Mouse (Mus musculus) CD4-positive naive resting alpha-beta T cell, adult 57 days (primary cell): ENCODE results near the gene Gulp1. TPM values are rescaled to one million over a fixed set of nuclear protein-coding genes. Genes with fewer than 3 reads are reported as not detected.

Source experiments
- total RNA-seq: library from RNA; stranded (reverse); gene quantifications from one replicate; pipeline ENCODE4 v1.2.4, GENCODE M21; 2023

Gulp1 gene
- total RNA-seq = not detected

DNA sequence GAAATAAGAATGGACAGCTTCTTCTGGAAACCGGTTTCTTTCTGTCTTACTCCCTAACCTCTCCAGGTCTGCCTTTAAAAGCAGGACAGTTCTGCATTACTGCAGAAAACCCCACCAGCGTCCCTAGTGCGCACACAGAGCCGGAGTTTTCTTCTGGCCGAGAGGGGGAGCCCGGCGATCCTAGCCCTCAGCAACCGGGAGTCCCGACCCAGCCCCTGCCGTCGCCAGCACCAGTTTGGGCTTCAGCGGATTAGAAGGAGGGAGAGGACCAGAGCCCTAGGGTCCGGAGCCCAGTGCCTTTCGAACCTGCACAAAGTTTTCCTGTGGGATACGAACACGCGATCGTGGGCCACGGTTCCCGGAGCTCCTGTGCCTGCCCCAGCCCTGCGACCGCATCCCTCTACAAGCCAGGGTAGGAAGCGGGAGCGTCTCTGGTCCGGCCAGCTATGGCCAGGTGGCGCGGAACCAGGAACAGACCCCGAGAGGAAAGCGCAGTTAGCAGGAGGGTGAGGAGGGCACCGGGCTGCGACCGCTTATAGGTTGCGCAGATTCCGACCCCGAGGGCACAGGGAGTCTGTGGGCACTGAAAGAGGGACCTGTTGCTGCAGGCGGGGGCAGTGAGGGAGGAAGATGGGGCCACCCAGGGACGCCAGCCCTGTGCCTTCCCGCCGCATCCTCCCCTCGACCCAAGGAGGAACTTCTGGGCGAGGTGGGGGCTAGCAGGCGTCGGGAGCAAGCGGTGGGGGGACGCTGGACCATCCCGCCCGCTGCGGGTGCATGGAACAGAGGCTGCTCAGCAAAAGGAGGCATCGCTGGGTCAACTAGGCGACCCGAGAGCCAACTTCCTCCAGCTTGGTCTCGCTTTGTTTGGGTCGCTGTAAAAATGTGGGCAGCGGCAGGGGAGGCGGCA is at the start of gene Gulp1:
Gene Gulp1, plus strand, starts transcription at position 51 of the 910 bp plus-strand sequence.

